Mouse (Mus musculus): ENCODE results near the gene Gm37240. TPM values are rescaled to one million over a fixed set of nuclear protein-coding genes. Genes with fewer than 3 reads are reported as not detected.

The Gm37240 gene
- polyA plus RNA-seq, 1 experiment from 2014 or later, result 18.1 TPM

- H3K27ac ChIP-seq (replicated peaks), result no peak overlapping the region
- no peaks in the 10 kb centered on the region for H3K9me3 ChIP-seq (ENCODE audit: control insufficient read depth, low read length)
- no peaks in the 10 kb centered on the region for H3K27me3 ChIP-seq (ENCODE audit: control insufficient read depth, insufficient read depth, low read length)
- H3K9ac ChIP-seq (ENCODE audit: low read length), result no peak overlapping the region
- H3K4me2 ChIP-seq (replicated peaks; ENCODE audit: low read depth), result no peak overlapping the region
- H3K4me3 ChIP-seq (ENCODE audit: low read depth, low read length), result no peak overlapping the region
- no peaks in the 10 kb centered on the region for H3K4me1 ChIP-seq (replicated peaks; ENCODE audit: control insufficient read depth, insufficient read depth)
- TF ChIP-seq EP300 (optimal IDR thresholded peaks at IDR 0.05) (no peak), CTCF (IDR thresholded peaks at IDR 0.05; ENCODE audit: low read depth) (no peak)
- no peaks in the 10 kb centered on the region; the same call in 1 of the 2 replicates for H3K36me3 ChIP-seq (ENCODE audit: control insufficient read depth, insufficient read depth, low read length)
- ATAC-seq (ENCODE audit: low FRiP score, low TSS enrichment) (no peak), DNase-seq (ENCODE audit: low spot score) (no peak)
- 51% methylated on average over 6 of the region's 6 CpGs for WGBS
Measured at GRCm38 (mm10) chr3:84536987-84537386, 1350.3 kb downstream of the Gm37240 start.

DNA sequence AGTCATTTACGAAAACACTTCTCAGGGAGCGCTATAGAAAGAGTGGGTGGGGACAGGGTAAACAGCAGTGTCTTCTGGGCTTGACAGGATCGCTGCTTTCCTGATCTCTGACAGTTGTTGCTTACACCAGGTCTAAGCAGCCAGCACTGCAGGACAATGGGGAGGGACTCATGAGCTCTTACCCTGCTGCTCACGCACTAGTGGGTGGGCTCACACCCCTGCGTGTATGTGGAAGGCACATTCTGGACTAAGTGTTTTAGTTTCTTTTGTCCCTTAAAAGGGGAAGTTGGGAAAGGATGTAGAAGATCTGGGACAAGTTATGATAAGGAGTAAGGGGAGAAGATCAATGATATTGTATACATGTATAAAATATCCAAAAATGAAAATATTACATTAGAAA lies 1354.1 kb downstream of the Gm37240 start:
- H3K36me3 ChIP-seq (ENCODE audit: control insufficient read depth, insufficient read depth, low read length), result no peaks in the 10 kb centered on the region; the same call in 1 of the 2 replicates
- no peak overlapping the region for H3K9ac ChIP-seq (ENCODE audit: low read length)
- H3K27me3 ChIP-seq (ENCODE audit: control insufficient read depth, insufficient read depth, low read length), result no peaks in the 10 kb centered on the region
- no peaks in the 10 kb centered on the region for H3K9me3 ChIP-seq (ENCODE audit: control insufficient read depth, low read length)
- no peak overlapping the region for H3K4me2 ChIP-seq (replicated peaks; ENCODE audit: low read depth)
- no peak overlapping the region for H3K4me3 ChIP-seq (ENCODE audit: low read depth, low read length)
- H3K27ac ChIP-seq (replicated peaks), result no peak overlapping the region
- H3K4me1 ChIP-seq (replicated peaks; ENCODE audit: control insufficient read depth, insufficient read depth), result no peaks in the 10 kb centered on the region
- WGBS, result 56% methylated on average over 5 of the region's 5 CpGs
- ATAC-seq (ENCODE audit: low FRiP score, low TSS enrichment), result no peak
- TF ChIP-seq CTCF (IDR thresholded peaks at IDR 0.05; ENCODE audit: low read depth), result no peak
- no peak for TF ChIP-seq EP300 (optimal IDR thresholded peaks at IDR 0.05)
- DNase-seq (ENCODE audit: low spot score), result no peak

DNA sequence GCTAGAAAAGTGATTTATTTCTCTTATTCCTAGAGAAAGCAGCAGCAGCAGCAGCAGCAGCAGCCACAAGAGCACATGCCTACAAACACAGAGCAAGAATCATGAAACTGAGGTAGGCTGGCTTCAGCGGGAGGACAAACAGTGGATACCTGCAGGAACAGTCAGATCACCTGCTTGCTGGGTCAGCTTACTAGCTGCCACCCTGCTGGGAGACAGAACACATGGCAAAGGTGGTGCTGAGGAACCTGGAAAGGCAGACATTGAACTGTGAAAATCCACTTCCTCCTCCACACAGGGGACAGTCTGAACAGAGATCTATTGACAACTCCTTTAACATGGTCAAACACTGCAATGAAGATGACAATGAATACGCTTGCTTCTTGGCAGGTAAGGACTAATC lies 1358.3 kb downstream of the Gm37240 start:
- Histone ChIP-seq H3K36me3 (ENCODE audit: control insufficient read depth, insufficient read depth, low read length) (no peaks in the 10 kb centered on the region; the same call in 1 of the 2 replicates), H3K27me3 (ENCODE audit: control insufficient read depth, insufficient read depth, low read length) (no peaks in the 10 kb centered on the region), H3K4me1 (replicated peaks; ENCODE audit: control insufficient read depth, insufficient read depth) (no peaks in the 10 kb centered on the region), H3K4me2 (replicated peaks; ENCODE audit: low read depth) (no peak overlapping the region), H3K4me3 (ENCODE audit: low read depth, low read length) (no peak overlapping the region), H3K27ac (replicated peaks) (no peak overlapping the region), H3K9ac (ENCODE audit: low read length) (no peak overlapping the region), H3K9me3 (ENCODE audit: control insufficient read depth, low read length) (no peaks in the 10 kb centered on the region)
- ATAC-seq (ENCODE audit: low FRiP score, low TSS enrichment) (no peak), DNase-seq (ENCODE audit: low spot score) (no peak)
- TF ChIP-seq CTCF (IDR thresholded peaks at IDR 0.05; ENCODE audit: low read depth) (no peak), EP300 (optimal IDR thresholded peaks at IDR 0.05) (no peak)
- WGBS, result 64% methylated on average over 2 of the region's 2 CpGs

GRCm38 (mm10) chr3:84524952-84525351 lies 1362.4 kb downstream of the Gm37240 start:
- Histone ChIP-seq H3K27me3 (ENCODE audit: control insufficient read depth, insufficient read depth, low read length) (no peaks in the 10 kb centered on the region), H3K27ac (replicated peaks) (no peak overlapping the region), H3K4me1 (replicated peaks; ENCODE audit: control insufficient read depth, insufficient read depth) (no peaks in the 10 kb centered on the region), H3K4me2 (replicated peaks; ENCODE audit: low read depth) (no peak overlapping the region), H3K36me3 (ENCODE audit: control insufficient read depth, insufficient read depth, low read length) (no peaks in the 10 kb centered on the region), H3K9ac (ENCODE audit: low read length) (no peak overlapping the region), H3K9me3 (ENCODE audit: control insufficient read depth, low read length) (no peaks in the 10 kb centered on the region), H3K4me3 (ENCODE audit: low read depth, low read length) (no peak overlapping the region)
- DNase-seq (ENCODE audit: low spot score) (no peak), ATAC-seq (ENCODE audit: low FRiP score, low TSS enrichment) (no peak)
- no peak for TF ChIP-seq CTCF (IDR thresholded peaks at IDR 0.05; ENCODE audit: low read depth)
- no peak for TF ChIP-seq EP300 (optimal IDR thresholded peaks at IDR 0.05)
- 85% methylated on average over 1 of the region's 1 CpGs for WGBS

DNA sequence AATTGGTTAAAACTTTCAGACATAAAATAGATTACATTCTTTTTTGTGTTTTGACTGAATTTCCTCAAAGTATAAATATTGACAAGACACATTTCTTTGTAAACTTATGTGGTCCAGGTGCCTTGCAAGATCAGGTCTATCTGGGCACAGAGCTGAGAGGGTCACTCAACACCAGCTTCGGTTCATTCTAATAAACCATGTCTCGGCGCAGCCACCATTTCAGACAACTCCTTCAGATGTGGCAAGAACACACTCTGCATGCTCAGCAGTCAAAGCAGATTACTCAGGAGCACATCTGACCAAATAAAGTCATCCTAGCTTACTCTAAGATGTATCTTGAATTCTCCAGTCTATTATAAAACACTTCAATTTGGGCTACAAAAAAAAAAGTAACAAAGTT lies 1371.2 kb downstream of the Gm37240 start:
- Histone ChIP-seq H3K4me2 (replicated peaks; ENCODE audit: low read depth) (no peak overlapping the region), H3K9me3 (ENCODE audit: control insufficient read depth, low read length) (no peaks in the 10 kb centered on the region), H3K9ac (ENCODE audit: low read length) (no peak overlapping the region), H3K27me3 (ENCODE audit: control insufficient read depth, insufficient read depth, low read length) (no peaks in the 10 kb centered on the region), H3K4me3 (ENCODE audit: low read depth, low read length) (no peak overlapping the region), H3K4me1 (replicated peaks; ENCODE audit: control insufficient read depth, insufficient read depth) (no peaks in the 10 kb centered on the region), H3K36me3 (ENCODE audit: control insufficient read depth, insufficient read depth, low read length) (peaks cover 4% of the 10 kb centered on the region), H3K27ac (replicated peaks) (no peak overlapping the region)
- DNase-seq (ENCODE audit: low spot score) (no peak), ATAC-seq (ENCODE audit: low FRiP score, low TSS enrichment) (no peak)
- TF ChIP-seq CTCF (IDR thresholded peaks at IDR 0.05; ENCODE audit: low read depth) (no peak), EP300 (optimal IDR thresholded peaks at IDR 0.05) (no peak)
- WGBS, result 68% methylated on average over 3 of the region's 3 CpGs

DNA sequence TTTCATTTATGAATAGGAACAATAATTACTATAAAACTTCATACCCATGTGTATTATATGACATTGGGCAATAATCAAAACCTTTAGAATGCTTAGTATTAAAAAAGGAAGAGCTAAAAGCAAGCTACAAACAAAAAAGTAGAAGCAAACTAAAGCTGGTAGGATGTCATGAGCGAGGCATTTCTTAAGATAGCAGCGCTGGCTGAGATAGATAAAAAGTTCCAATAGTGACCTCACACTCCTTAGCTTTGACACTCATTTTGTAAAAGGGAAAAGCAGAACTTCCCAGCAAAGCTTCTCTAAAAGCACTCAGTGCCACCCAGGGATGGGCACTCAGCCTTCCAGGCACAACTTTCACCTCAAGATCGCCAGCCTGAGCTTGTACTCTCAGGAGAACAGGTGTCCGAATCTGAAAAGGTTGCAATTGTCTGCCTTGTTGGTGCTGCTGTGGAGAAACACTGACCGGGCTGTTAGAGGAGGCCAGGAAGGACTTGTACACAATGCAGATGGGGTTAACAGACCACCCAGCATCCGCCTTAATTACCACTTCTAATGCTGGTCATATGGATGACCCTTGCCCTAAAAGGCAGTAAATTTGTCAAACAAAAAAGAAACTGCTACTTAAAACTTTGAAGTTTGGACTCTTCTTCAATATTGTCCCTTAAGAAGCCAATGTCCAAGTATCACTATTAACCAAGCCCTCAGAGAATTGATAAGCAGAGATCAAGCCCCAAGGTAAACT lies 1374.4 kb downstream of the Gm37240 start:
- Histone ChIP-seq H3K36me3 (ENCODE audit: control insufficient read depth, insufficient read depth, low read length) (no peaks in the 10 kb centered on the region), H3K4me2 (replicated peaks; ENCODE audit: low read depth) (no peak overlapping the region), H3K27me3 (ENCODE audit: control insufficient read depth, insufficient read depth, low read length) (no peaks in the 10 kb centered on the region), H3K9ac (ENCODE audit: low read length) (no peak overlapping the region), H3K27ac (replicated peaks) (no peak overlapping the region), H3K4me3 (ENCODE audit: low read depth, low read length) (no peak overlapping the region), H3K9me3 (ENCODE audit: control insufficient read depth, low read length) (no peaks in the 10 kb centered on the region), H3K4me1 (replicated peaks; ENCODE audit: control insufficient read depth, insufficient read depth) (no peaks in the 10 kb centered on the region)
- TF ChIP-seq CTCF (IDR thresholded peaks at IDR 0.05; ENCODE audit: low read depth) (no peak), EP300 (optimal IDR thresholded peaks at IDR 0.05) (no peak)
- no peak for ATAC-seq (ENCODE audit: low FRiP score, low TSS enrichment)
- WGBS, result 69% methylated on average over 6 of the region's 6 CpGs
- no peak for DNase-seq (ENCODE audit: low spot score)
